Mouse (Mus musculus) heart, adult 2 months (tissue): ENCODE measurements around the gene Cln6. TPM values are rescaled to one million over a fixed set of nuclear protein-coding genes. Genes with fewer than 3 reads are reported as not detected.

Experiments
- DNase-seq, 2 experiments: peaks; one replicate each; pipeline ENCODE4 v3.0.0; 2021
- H3K27ac ChIP-seq: fragments of 200-600 bp; 2 replicates; pipeline ENCODE4 v1.8.1; 2022
- H3K27me3 ChIP-seq: fragments of 200-500 bp; 2 replicates; pipeline ENCODE4 v1.6.1; 2012; ENCODE audit warnings: mild to moderate bottlenecking, low read length, inconsistent platforms, mixed read lengths; ENCODE audit not compliant: control insufficient read depth, insufficient read depth
- H3K36me3 ChIP-seq: fragments of 200-500 bp; 2 replicates; pipeline ENCODE4 v1.6.1; 2012; ENCODE audit warnings: low read length, inconsistent platforms; ENCODE audit not compliant: control insufficient read depth, insufficient read depth
- H3K4me1 ChIP-seq: fragments of 200-500 bp; 2 replicates; pipeline ENCODE4 v1.6.1; 2011; ENCODE audit warnings: low read length; ENCODE audit not compliant: control insufficient read depth, insufficient read depth
- H3K4me3 ChIP-seq: fragments of 200-600 bp; 2 replicates; pipeline ENCODE4 v1.8.1; 2022
- H3K79me2 ChIP-seq: fragments of 200-500 bp; replicated peaks from 2 replicates; pipeline ENCODE4 v1.6.1; 2012; ENCODE audit warnings: mild to moderate bottlenecking, inconsistent platforms, low read length, moderate library complexity, mixed read lengths; ENCODE audit not compliant: control insufficient read depth, insufficient read depth
- H3K9ac ChIP-seq: fragments of 200-500 bp; 2 replicates; pipeline ENCODE4 v1.6.1; 2012; ENCODE audit warnings: low read depth, mild to moderate bottlenecking, control low read depth, inconsistent platforms, low read length, mixed read lengths
- CTCF ChIP-seq: fragments of 200-600 bp; IDR thresholded peaks from 2 replicates; pipeline ENCODE4 v1.8.1; 2022; ENCODE audit warnings: antibody characterized with exemption, mild to moderate bottlenecking, moderate library complexity
- EP300 ChIP-seq: fragments of 200-500 bp; IDR thresholded peaks from 2 replicates; pipeline ENCODE4 v1.6.1; 2011; ENCODE audit warnings: low read depth, low read length, control low read depth; ENCODE audit not compliant: insufficient read depth
- POLR2A ChIP-seq: fragments of 200-500 bp; IDR thresholded peaks from 2 replicates; pipeline ENCODE4 v1.6.1; 2011; ENCODE audit warnings: mild to moderate bottlenecking, low read depth, low read length, control low read depth; ENCODE audit not compliant: insufficient read depth
- WGBS: fragments of 180-500 bp; shearing (Covaris S2); methylation state at CpG from one replicate; pipeline ENCODE4 v1.1.7; 2018; 5-methylcytosine and 5-hydroxymethylcytosine counted together
- intact Hi-C: fragments of 180-260 bp; cut with DNase I; formaldehyde crosslinking; loops from one replicate; pipeline ENCODE4 v1.15.1; 2025
- polyA plus RNA-seq: library from polyadenylated mRNA; depleted of rRNA; stranded (reverse); fragments of >200 nt; gene quantifications from 2 replicates; pipeline ENCODE4 v1.2.3, GENCODE M21; 2012
- total RNA-seq, 2 experiments: library from RNA; stranded (reverse); gene quantifications; 2 replicates each; pipeline ENCODE4 v1.2.3; 2021

Gene Cln6
- total and polyA plus RNA-seq, 3 experiments = 18.3 to 36.6 (median 26.0) TPM

DNA sequence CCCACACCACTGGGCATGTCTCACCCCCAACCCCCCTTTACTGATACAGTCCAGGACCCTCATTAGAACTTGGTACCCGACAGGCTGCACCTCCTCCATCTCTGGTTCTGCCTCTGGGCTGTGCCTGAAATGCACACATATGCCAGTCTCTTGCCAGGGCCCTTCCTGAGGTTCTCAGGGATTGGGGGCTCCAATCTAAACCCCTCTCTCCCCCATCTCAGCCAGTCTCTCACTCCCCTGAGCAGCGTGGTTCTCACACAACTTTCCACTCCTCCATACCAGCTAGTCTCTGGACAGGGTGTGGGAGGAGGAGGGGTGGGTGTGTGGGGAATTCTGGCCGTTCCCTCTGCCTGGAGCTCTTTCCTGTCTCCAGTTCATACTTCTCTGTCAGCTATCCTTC, 974 bp upstream of the Cln6 start:
- no peak overlapping the region for H3K9ac ChIP-seq
- no peak for DNase-seq
- TF ChIP-seq CTCF (no peak), EP300 (no peak), POLR2A (no peak)
- no peak overlapping the region for H3K4me3 ChIP-seq
- peaks cover 2% of the 10 kb centered on the region for H3K4me1 ChIP-seq
- no peaks in the 10 kb centered on the region for H3K79me2 ChIP-seq
- no peak overlapping the region for H3K27ac ChIP-seq
- intact Hi-C loops = no loop called here
- no peaks in the 10 kb centered on the region for H3K36me3 ChIP-seq
- 36% methylated on average over 3 of the region's 3 CpGs for WGBS
- no peaks in the 10 kb centered on the region for H3K27me3 ChIP-seq

DNA sequence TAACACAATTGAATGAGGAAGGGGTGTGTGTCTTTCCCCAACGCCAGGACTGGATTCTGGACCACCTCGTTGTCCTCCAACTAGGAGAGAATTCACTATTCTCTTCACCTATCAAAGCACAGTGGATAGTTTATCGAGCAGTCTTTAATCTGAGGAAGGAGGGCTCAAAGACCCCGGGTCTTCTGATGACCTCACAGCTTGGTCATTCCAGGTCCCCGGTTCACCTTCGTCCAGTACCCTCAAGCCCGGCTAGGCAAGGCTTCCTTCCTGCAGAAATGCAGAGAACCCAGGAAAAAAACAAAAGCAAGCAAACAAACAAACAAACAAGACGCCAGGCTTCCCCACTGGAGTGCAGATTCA, 459 bp upstream of the Cln6 start:
- intact Hi-C loops = no loop called here
- TF ChIP-seq POLR2A (no peak), EP300 (no peak), CTCF (no peak)
- 14% methylated on average over 8 of the region's 8 CpGs for WGBS

DNA sequence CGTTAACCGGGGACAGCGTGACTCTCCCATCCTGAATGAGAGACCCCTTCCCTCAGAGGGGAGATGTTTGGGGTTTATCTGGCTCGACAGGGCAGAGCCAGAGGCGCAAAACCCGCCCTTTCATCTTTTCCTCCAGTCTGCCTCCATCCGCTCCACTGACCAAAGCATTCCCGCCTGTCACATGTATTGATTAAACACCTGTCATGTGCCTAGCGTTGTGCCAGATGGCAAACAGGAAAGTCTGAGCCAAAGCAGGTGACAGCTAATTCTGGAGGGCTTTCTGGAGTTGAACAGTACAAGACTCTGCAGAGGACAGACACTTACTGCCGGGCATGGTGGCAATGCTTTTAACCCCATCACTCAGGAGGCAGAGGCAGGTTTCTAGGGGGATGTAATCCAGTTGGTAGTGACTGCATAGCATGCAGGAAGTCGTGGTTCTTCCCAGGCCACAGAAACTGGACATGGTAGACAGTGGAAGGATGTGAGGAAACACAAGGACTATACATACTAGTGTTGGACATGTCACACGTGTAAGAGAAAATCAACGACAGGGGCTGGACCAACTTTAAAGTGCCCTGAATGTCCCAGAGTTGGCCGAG, 686 bp downstream of the Cln6 start:
- TF ChIP-seq CTCF (no peak), EP300 (no peak), POLR2A (no peak)
- intact Hi-C loops = no loop called here
- DNase-seq = no peak
- Histone ChIP-seq H3K9ac (peak overlapping the region; percentile 87), H3K27ac (peak overlapping the region; percentile 87), H3K4me3 (peak overlapping the region; percentile 67), H3K27me3 (no peaks in the 10 kb centered on the region), H3K4me1 (peaks cover 2% of the 10 kb centered on the region), H3K36me3 (no peaks in the 10 kb centered on the region), H3K79me2 (no peaks in the 10 kb centered on the region)
- WGBS = 16% methylated on average over 14 of the region's 14 CpGs

More for the DNA sequence above, 459 bp upstream of the Cln6 start:
- Histone ChIP-seq H3K9ac (peak overlapping the region; percentile 59; the same call in 1 of the 2 replicates), H3K79me2 (no peaks in the 10 kb centered on the region), H3K36me3 (no peaks in the 10 kb centered on the region), H3K4me3 (peak overlapping the region; percentile 67), H3K27ac (peak overlapping the region; percentile 87), H3K27me3 (no peaks in the 10 kb centered on the region), H3K4me1 (peaks cover 2% of the 10 kb centered on the region)
- DNase-seq = no peak

DNA sequence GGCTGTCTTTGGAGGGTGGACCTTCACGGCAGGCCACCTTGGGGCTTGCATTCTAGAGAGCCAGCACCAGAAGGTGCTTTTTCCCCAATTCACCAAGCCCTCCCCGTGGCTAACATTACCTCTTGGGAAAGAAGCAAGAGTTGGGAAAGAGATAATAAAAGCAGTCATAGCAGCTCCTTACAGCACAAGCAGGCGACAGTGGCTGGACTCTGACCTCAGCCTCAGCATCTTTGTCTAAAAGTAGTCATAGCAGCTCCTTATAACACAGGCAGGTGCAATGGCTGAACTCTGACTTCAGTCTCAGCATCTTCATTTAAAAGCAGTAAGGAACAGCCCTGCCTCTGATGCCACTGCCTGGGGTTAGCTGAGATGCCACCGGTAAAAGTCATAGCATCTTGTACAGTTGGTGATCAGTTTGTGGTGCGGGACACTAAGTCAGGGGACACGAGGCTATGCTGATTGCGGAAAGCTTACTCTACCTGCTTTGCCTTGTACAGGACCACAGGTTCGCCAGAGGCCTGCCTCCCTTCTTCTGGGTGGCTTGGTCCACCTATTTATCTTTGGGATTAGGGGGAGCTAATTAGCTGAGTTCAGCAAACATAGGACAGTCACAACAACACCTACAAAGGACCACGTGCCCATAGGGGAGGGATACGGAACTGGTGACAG, 4.9 kb downstream of the Cln6 start:
- Histone ChIP-seq H3K4me3 (no peak overlapping the region), H3K36me3 (no peaks in the 10 kb centered on the region), H3K27ac (no peak overlapping the region), H3K27me3 (no peaks in the 10 kb centered on the region), H3K4me1 (peaks cover 3% of the 10 kb centered on the region), H3K9ac (no peak overlapping the region), H3K79me2 (no peaks in the 10 kb centered on the region)
- 86% methylated on average over 10 of the region's 10 CpGs for WGBS
- DNase-seq = no peak
- TF ChIP-seq CTCF (no peak), EP300 (no peak), POLR2A (no peak)
- intact Hi-C loops = loop anchor here (10.0 kb wide), 1 partner anchor 531 kb away; the partner anchor contains the start of gene Map2k5

DNA sequence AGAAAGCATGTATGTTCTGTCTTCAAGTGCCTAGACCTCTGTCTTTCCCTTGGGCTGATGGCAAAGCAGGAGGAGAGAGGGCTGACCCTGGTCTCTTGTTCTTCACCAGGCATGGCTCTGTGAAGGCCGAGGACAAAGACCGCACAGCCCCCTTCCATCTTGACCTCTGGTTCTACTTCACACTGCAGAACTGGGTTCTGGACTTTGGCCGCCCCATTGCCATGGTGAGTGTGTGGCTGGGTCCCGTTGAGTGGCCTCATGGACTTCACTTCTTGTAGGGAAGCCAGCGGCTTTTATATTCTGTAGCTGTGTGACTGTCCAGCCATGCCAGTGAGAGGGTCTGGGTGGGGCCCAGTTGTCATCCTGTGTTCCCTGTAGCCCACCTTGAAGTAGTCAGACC, 5.9 kb downstream of the Cln6 start:
- Histone ChIP-seq H3K79me2 (no peaks in the 10 kb centered on the region), H3K4me3 (no peak overlapping the region), H3K36me3 (no peaks in the 10 kb centered on the region), H3K4me1 (peaks cover 1% of the 10 kb centered on the region), H3K27ac (no peak overlapping the region), H3K9ac (no peak overlapping the region), H3K27me3 (no peaks in the 10 kb centered on the region)
- intact Hi-C loops = loop anchor here (10.0 kb wide), 1 partner anchor 530 kb away; the partner anchor contains the start of gene Map2k5
- no peak for TF ChIP-seq EP300
- no peak for TF ChIP-seq CTCF
- TF ChIP-seq POLR2A = no peak
- DNase-seq = no peak
- WGBS = 92% methylated on average over 5 of the region's 5 CpGs

DNA sequence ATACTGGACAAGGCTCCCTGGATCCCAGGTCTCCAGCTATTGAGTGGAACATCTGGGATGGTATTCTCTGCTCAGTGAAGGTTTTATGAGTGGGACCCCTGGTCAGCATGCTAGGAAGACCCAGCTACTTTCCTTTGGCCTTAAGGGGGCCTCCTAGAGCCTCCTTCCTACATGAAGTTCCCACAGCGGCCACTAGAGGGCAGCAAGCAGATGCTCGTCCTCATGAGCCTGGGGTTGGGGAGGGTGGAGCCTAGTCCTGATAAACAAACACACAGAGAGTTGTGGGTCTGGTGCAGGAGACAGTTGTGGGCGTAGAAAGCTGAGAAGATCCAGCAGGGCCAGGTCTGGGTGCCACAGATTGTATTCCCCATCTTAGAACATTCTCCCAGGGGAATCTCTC, 9.1 kb downstream of the Cln6 start:
- Histone ChIP-seq H3K4me1 (peaks cover 1% of the 10 kb centered on the region; the same call in 1 of the 2 replicates), H3K36me3 (no peaks in the 10 kb centered on the region), H3K79me2 (no peaks in the 10 kb centered on the region), H3K27me3 (no peaks in the 10 kb centered on the region), H3K4me3 (no peak overlapping the region), H3K9ac (peak overlapping the region; percentile 13; the same call in 1 of the 2 replicates), H3K27ac (peak overlapping the region; percentile 55)
- peak; percentile 83 to 91 for DNase-seq
- 4% methylated on average over 3 of the region's 3 CpGs for WGBS
- intact Hi-C loops = loop anchor here (1.0 to 10.0 kb wide), 5 partner anchors 130 to 615 kb away; partner anchors contain the start of gene Map2k5
- TF ChIP-seq EP300 (peak; percentile 87; the same call in 1 of the 2 replicates), CTCF (peak; percentile 100), POLR2A (peak; percentile 30; the same call in 1 of the 2 replicates)
